Mouse (Mus musculus): Measurements from ENCODE around the gene Blcap.
"Not testable (repeated sequence)": the region's sequence is repeated elsewhere in the genome, so short reads cannot be mapped to it uniquely, and the experiment has no call there.

The Blcap gene

GRCm38 (mm10) chr2:157571224-157571832 lies at the start of gene Blcap:
Blcap (minus strand) TSS chr2:157571274.
- peak; percentile 20 to 51 for DNase-seq (ENCODE audit: low spot score in 2 of 2)

- no peak for DNase-seq (ENCODE audit: low spot score in 2 of 2)
Measured at GRCm38 (mm10) chr2:157618393-157618792, 47.3 kb upstream of the Blcap start.

- DNase-seq (ENCODE audit: low spot score in 2 of 2), result peak in 1 of 2 experiments; percentile 49
Measured at GRCm38 (mm10) chr2:157613997-157614396, 42.9 kb upstream of the Blcap start.

GRCm38 (mm10) chr2:157611735-157612134 lies 40.7 kb upstream of the Blcap start:
- DNase-seq (ENCODE audit: low spot score in 2 of 2), result no peak

- DNase-seq (ENCODE audit: low spot score in 2 of 2), result peak in 1 of 2 experiments; percentile 10
Measured at GRCm38 (mm10) chr2:157607542-157608236, 36.6 kb upstream of the Blcap start.

GRCm38 (mm10) chr2:157605025-157605675 lies 34.1 kb upstream of the Blcap start:
- DNase-seq (ENCODE audit: low spot score in 2 of 2), result peak; percentile 71 to 85

- DNase-seq (ENCODE audit: low spot score in 2 of 2), result peak in 1 of 2 experiments; percentile 9
Measured at GRCm38 (mm10) chr2:157601435-157601839, 30.4 kb upstream of the Blcap start.

GRCm38 (mm10) chr2:157596876-157597566 lies 25.9 kb upstream of the Blcap start:
- DNase-seq (ENCODE audit: low spot score in 2 of 2), result no peak

GRCm38 (mm10) chr2:157585351-157585750 lies 14.3 kb upstream of the Blcap start:
- not testable (repeated sequence) for DNase-seq (ENCODE audit: low spot score in 2 of 2)

GRCm38 (mm10) chr2:157572786-157573185 lies 1.7 kb upstream of the Blcap start:
- DNase-seq (ENCODE audit: low spot score in 2 of 2), result no peak

GRCm38 (mm10) chr2:157569796-157570485 lies 1.1 kb downstream of the Blcap start:
- DNase-seq (ENCODE audit: low spot score in 2 of 2), result no peak

- DNase-seq (ENCODE audit: low spot score in 2 of 2), result no peak
Measured at GRCm38 (mm10) chr2:157568881-157569280, 2.2 kb downstream of the Blcap start.

GRCm38 (mm10) chr2:157567235-157567961 lies 3.7 kb downstream of the Blcap start:
- DNase-seq (ENCODE audit: low spot score in 2 of 2), result no peak

- DNase-seq (ENCODE audit: low spot score in 2 of 2), result peak; percentile 77 to 84
Measured at GRCm38 (mm10) chr2:157566260-157566952, 4.7 kb downstream of the Blcap start.

- no peak for DNase-seq (ENCODE audit: low spot score in 2 of 2)
Measured at GRCm38 (mm10) chr2:157565898-157566259, 5.2 kb downstream of the Blcap start.

GRCm38 (mm10) chr2:157565446-157565845 lies 5.6 kb downstream of the Blcap start:
- DNase-seq (ENCODE audit: low spot score in 2 of 2), result no peak

GRCm38 (mm10) chr2:157564723-157565122 lies 6.4 kb downstream of the Blcap start:
- no peak for DNase-seq (ENCODE audit: low spot score in 2 of 2)

GRCm38 (mm10) chr2:157563031-157563430 lies 8.0 kb downstream of the Blcap start:
- no peak for DNase-seq (ENCODE audit: low spot score in 2 of 2)

GRCm38 (mm10) chr2:157561165-157561836 lies 9.8 kb downstream of the Blcap start:
- DNase-seq (ENCODE audit: low spot score in 2 of 2), result peak in 1 of 2 experiments; percentile 38

GRCm38 (mm10) chr2:157560302-157560701 lies 10.8 kb downstream of the Blcap start:
- DNase-seq (ENCODE audit: low spot score in 2 of 2), result peak in 1 of 2 experiments; percentile 14

Measured in spleen, postnatal 10 days (tissue).